Mouse (Mus musculus): ENCODE results near the gene Olfr433. TPM values are rescaled to one million over a fixed set of nuclear protein-coding genes. Genes with fewer than 3 reads are reported as not detected.
"Not testable (repeated sequence)": the region's sequence is repeated elsewhere in the genome, so short reads cannot be mapped to it uniquely, and the experiment has no call there.

The Olfr433 gene
- polyA plus RNA-seq (2017; shearing (Covaris generic)): not detected

- peak; percentile 98 for ATAC-seq
Measured at GRCm38 (mm10) chr1:174040523-174041177, at the start of gene Olfr433. Gene Olfr433, plus strand, starts transcription at chr1:174040705.

GRCm38 (mm10) chr1:173995003-173995402 is 45.5 kb upstream of the Olfr433 start:
- no peak for ATAC-seq

GRCm38 (mm10) chr1:174004352-174005109 is 36.0 kb upstream of the Olfr433 start:
- ATAC-seq: not testable (repeated sequence)

GRCm38 (mm10) chr1:174007050-174007449 is 33.5 kb upstream of the Olfr433 start:
- not testable (repeated sequence) for ATAC-seq

GRCm38 (mm10) chr1:174031698-174032097 is 8.8 kb upstream of the Olfr433 start, which contains the start of gene Ifi205:
Gene Ifi205, minus strand, starts transcription at chr1:174031810.
- no peak for ATAC-seq

GRCm38 (mm10) chr1:174035841-174036240 is 4.7 kb upstream of the Olfr433 start:
- ATAC-seq: no peak

- ATAC-seq: no peak
Measured at GRCm38 (mm10) chr1:174038480-174038879, 2.0 kb upstream of the Olfr433 start.

GRCm38 (mm10) chr1:174042091-174042884 is 1.8 kb downstream of the Olfr433 start:
- not testable (repeated sequence) for ATAC-seq

GRCm38 (mm10) chr1:174044431-174044830 is 3.9 kb downstream of the Olfr433 start:
- ATAC-seq: no peak

- ATAC-seq: not testable (repeated sequence)
Measured at GRCm38 (mm10) chr1:174048227-174048626, 7.7 kb downstream of the Olfr433 start.

GRCm38 (mm10) chr1:174048893-174049292 is 8.4 kb downstream of the Olfr433 start, which contains the start of gene Olfr432:
Gene Olfr432, plus strand, starts transcription at chr1:174049205.
- no peak for ATAC-seq

GRCm38 (mm10) chr1:174049357-174049756 is 8.9 kb downstream of the Olfr433 start:
- not testable (repeated sequence) for ATAC-seq

- ATAC-seq: no peak
Measured at GRCm38 (mm10) chr1:174050532-174050931, 10.0 kb downstream of the Olfr433 start.

- ATAC-seq: no peak
Measured at GRCm38 (mm10) chr1:174051515-174051914, 11.0 kb downstream of the Olfr433 start.

- no peak for ATAC-seq
Measured at GRCm38 (mm10) chr1:174051931-174052536, 11.5 kb downstream of the Olfr433 start.

- no peak for ATAC-seq
Measured at GRCm38 (mm10) chr1:174052981-174053380, 12.5 kb downstream of the Olfr433 start.

- ATAC-seq: no peak
Measured at GRCm38 (mm10) chr1:174055248-174055647, 14.7 kb downstream of the Olfr433 start.

GRCm38 (mm10) chr1:174066305-174066704 is 25.8 kb downstream of the Olfr433 start, which contains the start of gene Olfr430:
Gene Olfr430, plus strand, starts transcription at chr1:174066605.
- ATAC-seq: no peak

GRCm38 (mm10) chr1:174084031-174084430 is 43.5 kb downstream of the Olfr433 start, which contains the start of gene Olfr429:
Gene Olfr429, plus strand, starts transcription at chr1:174084331.
- ATAC-seq: no peak

Data from CD4-positive, CD25-positive, alpha-beta regulatory T cell, adult 4 months (primary cell).